Mouse (Mus musculus) stomach, postnatal 0 days (tissue): ENCODE measurements at regions not wholly inside any gene's neighbourhood (a gene's known extent, or its start where the extent isn't known, plus 50 kb on each side); places are given as distances from the start of the nearest gene placed in this dataset.
"Not testable (repeated sequence)": the region's sequence is repeated elsewhere in the genome, so short reads cannot be mapped to it uniquely, and the experiment has no call there.

Source experiments
- ATAC-seq: fragments of 200-750 bp; cut with Nextera tagmentation; 2 replicates; pipeline ENCODE4 v1.8.0; 2017; ENCODE audit not compliant: low FRiP score, low TSS enrichment
- DNase-seq: peaks from one replicate; pipeline ENCODE4 v3.0.0-alpha.2; 2016; ENCODE audit warnings: low spot score
- H3K27ac ChIP-seq: fragments of 300-500 bp; sonication (generic); replicated peaks from 2 replicates; pipeline ENCODE4 v1.5.1; 2014; ENCODE audit warnings: mild to moderate bottlenecking, control low read depth
- H3K27me3 ChIP-seq: fragments of 300-500 bp; sonication (generic); 2 replicates; pipeline ENCODE4 v1.6.1; 2014; ENCODE audit warnings: low read length; ENCODE audit not compliant: control insufficient read depth, insufficient read depth
- H3K36me3 ChIP-seq: fragments of 300-500 bp; sonication (generic); 2 replicates; pipeline ENCODE4 v1.6.1; 2014; ENCODE audit warnings: low read length, mixed read lengths; ENCODE audit not compliant: control insufficient read depth, insufficient read depth
- H3K4me1 ChIP-seq: fragments of 300-500 bp; sonication (generic); replicated peaks from 2 replicates; pipeline ENCODE4 v1.6.1; 2014; ENCODE audit warnings: antibody characterized with exemption; ENCODE audit not compliant: control insufficient read depth, insufficient read depth
- H3K4me2 ChIP-seq: fragments of 300-500 bp; sonication (generic); replicated peaks from 2 replicates; pipeline ENCODE4 v1.6.1; 2014; ENCODE audit warnings: low read depth, mild to moderate bottlenecking, control low read depth, moderate library complexity
- H3K4me3 ChIP-seq: fragments of 300-500 bp; sonication (generic); 2 replicates; pipeline ENCODE4 v1.5.1; 2014; ENCODE audit warnings: low read depth, low read length, control low read depth
- H3K9ac ChIP-seq: fragments of 300-500 bp; sonication (generic); 2 replicates; pipeline ENCODE4 v1.6.1; 2014; ENCODE audit warnings: mild to moderate bottlenecking, low read length, control low read depth, mixed read lengths
- H3K9me3 ChIP-seq: fragments of 300-500 bp; sonication (generic); 2 replicates; pipeline ENCODE4 v1.6.1; 2016; ENCODE audit warnings: low read length; ENCODE audit not compliant: control insufficient read depth
- CTCF ChIP-seq: IDR thresholded peaks from 2 replicates; pipeline ENCODE4 v1.5.1; 2016; ENCODE audit warnings: antibody characterized with exemption, low read depth, mild to moderate bottlenecking, moderate library complexity
- EP300 ChIP-seq: optimal IDR thresholded peaks from 2 replicates; pipeline ENCODE3; 2016; ENCODE audit warnings: antibody characterized with exemption
- WGBS: fragments of 180-500 bp; shearing (Covaris S2); extraction: QIAGEN DNeasy Blood & Tissue Kit; methylation state at CpG from one replicate; pipeline ENCODE4 v1.1.7; 2014; 5-methylcytosine and 5-hydroxymethylcytosine counted together

DNA sequence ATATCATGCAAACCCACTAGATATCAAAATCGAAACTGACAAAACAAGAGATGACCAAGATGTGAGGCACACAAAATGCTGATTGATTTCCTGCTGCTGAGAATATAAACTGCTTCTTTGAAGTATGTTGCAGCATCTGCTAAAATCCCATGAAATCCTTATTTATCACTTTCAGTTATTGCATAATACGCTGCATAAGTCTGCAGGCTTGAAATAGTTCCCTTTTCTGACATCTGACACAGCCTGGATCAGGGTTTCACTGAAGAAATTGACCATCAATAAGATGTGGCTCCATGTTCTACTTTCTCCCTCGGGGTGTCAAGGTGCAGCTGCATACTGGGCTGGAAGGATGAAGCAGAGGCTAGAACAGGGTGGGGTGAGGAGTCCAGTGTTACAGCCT lies 348.7 kb upstream of the Dab2 start:
- no peak overlapping the region for H3K9ac ChIP-seq
- ATAC-seq (no peak), DNase-seq (no peak)
- no peaks in the 10 kb centered on the region for H3K9me3 ChIP-seq
- no peak overlapping the region for H3K4me2 ChIP-seq
- H3K4me3 ChIP-seq = no peak overlapping the region
- H3K4me1 ChIP-seq = no peaks in the 10 kb centered on the region
- 76% methylated on average over 3 of the region's 3 CpGs for WGBS
- H3K27me3 ChIP-seq = no peaks in the 10 kb centered on the region
- TF ChIP-seq EP300 = no peak
- H3K36me3 ChIP-seq = no peaks in the 10 kb centered on the region
- no peak overlapping the region for H3K27ac ChIP-seq

DNA sequence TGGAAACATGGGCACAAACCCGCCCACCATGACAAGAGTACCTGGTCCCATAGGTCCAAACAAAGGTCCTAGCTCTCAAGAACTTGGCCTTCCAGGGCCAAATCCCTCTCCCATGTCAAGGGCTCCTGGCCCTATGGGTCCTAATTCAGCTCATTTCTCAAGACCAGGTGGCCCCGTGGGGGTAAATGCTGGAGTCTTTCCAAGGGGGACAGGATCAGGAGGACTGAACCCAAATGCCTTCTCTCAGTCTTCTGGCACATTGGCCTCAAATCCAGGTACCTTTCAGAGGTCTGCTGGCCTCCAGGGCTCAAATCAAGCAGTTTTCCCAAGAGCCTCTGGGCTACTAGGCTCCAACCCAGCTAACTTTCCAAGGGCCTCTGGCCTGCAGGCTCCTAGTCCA lies 347.9 kb upstream of the Dab2 start:
- H3K27ac ChIP-seq, H3K27me3 ChIP-seq, H3K9ac ChIP-seq, H3K36me3 ChIP-seq, H3K4me3 ChIP-seq, H3K4me1 ChIP-seq, H3K4me2 ChIP-seq, ATAC-seq, DNase-seq, H3K9me3 ChIP-seq: not testable (repeated sequence)
- WGBS = 90% methylated on average over 2 of the region's 2 CpGs

DNA sequence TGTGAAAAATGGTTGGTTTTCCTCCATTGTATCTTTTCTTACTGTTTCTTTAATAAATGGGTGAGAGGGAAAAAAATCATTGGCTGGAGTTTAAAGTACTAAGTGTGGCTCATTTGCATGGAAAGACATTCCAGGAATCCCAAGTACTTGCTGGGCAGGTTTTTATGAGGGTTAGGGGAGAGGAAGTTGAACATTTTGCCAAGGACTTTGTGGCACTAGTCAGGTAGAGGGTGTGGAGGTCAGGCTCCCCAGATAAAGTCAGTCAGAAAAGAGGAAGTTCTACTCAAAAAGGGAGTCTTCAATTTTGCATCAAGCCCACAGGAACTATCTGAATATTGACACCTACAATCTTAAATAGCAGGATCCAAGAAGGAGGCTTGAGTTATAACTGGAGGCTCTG lies 346.5 kb upstream of the Dab2 start:
- Histone ChIP-seq H3K27me3 (no peaks in the 10 kb centered on the region), H3K9ac (no peak overlapping the region), H3K4me1 (no peaks in the 10 kb centered on the region), H3K4me3 (no peak overlapping the region), H3K9me3 (no peaks in the 10 kb centered on the region), H3K36me3 (no peaks in the 10 kb centered on the region), H3K4me2 (no peak overlapping the region), H3K27ac (no peak overlapping the region)
- TF ChIP-seq EP300 (no peak), CTCF (no peak)
- no peak for ATAC-seq
- no peak for DNase-seq

DNA sequence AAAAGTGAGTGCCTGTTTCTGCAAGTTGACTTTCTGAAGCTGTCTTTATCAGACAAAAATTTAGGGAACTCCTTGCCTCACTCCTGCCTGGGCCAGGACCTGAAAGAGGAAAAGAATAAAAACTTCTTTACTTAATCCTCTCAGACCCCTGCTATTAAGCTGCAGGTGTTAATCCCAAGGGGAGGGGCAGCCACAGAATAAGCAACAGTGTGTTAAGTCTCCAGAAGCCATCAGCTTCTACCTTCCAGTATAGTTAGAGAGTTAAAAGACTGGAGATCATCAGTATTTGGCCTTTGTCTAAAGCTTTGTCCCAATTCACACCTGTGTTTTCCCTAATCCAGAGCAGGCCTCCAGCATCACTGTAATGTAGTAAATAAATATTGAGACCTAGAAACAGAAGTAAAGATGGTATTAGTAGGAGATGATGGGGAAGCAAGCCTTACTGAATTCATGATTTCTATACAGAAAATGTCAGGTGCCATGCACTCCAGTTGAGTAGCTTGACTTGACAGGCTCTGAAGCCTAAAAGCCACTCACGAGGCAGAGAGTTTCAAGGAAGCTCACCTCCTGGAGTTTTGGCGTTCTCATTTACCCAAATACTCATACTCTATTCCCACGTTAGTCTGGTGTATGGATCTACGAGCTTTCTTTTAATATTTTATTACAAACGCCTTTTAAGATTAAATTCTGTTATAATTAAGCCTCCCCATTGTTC lies 308.1 kb upstream of the Dab2 start:
- no peak overlapping the region for H3K27ac ChIP-seq
- H3K4me3 ChIP-seq = no peak overlapping the region
- WGBS = 68% methylated on average over 5 of the region's 5 CpGs
- H3K9me3 ChIP-seq = no peaks in the 10 kb centered on the region
- H3K4me2 ChIP-seq = no peak overlapping the region
- H3K27me3 ChIP-seq = no peaks in the 10 kb centered on the region
- H3K4me1 ChIP-seq = no peaks in the 10 kb centered on the region
- no peak overlapping the region for H3K9ac ChIP-seq
- DNase-seq (no peak), ATAC-seq (no peak)
- no peaks in the 10 kb centered on the region for H3K36me3 ChIP-seq
- TF ChIP-seq EP300 (no peak), CTCF (no peak)

DNA sequence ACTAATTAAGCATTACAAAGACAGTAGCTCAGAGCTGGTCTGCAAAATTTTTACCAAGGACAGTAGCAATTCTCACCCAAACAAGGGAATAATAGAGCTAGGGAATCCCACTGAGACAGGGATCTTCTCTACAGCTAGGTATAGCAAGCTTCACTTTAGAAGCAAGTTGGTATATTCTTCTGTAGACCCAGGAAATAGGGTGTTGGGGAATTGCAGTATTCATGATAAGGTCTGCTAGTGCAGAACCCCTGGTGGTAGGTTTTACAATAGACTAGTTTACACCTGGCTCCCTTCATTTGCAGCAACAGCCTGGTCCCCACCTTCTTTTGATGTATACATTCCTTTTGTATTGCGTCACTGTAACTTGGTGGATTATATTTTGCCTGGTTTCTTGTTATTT lies 307.4 kb upstream of the Dab2 start:
- H3K4me3 ChIP-seq, DNase-seq, H3K27me3 ChIP-seq, H3K9ac ChIP-seq, H3K4me2 ChIP-seq, H3K36me3 ChIP-seq, H3K4me1 ChIP-seq, H3K9me3 ChIP-seq, H3K27ac ChIP-seq, ATAC-seq: not testable (repeated sequence)
- 91% methylated on average over 1 of the region's 1 CpGs for WGBS

DNA sequence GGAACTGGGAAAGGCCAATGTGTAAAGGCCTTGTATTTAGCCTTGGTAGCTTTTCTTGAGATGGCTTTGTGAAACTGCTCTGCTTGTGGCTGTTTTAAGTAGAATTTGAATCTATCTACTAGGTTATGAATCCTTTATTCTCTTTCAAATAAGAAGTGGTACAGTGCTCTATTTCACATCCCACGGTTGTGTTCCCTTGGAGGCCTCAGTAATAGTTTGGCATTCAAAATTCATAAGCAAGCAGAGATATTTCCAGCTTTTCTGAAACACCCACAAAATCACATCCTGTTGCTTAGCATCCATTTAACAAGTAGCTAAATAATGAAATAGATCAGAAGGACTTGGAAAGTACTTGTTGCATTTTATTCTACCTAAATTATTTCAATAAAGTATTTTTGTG lies 298.8 kb upstream of the Dab2 start:
- Histone ChIP-seq H3K9me3 (no peaks in the 10 kb centered on the region), H3K9ac (no peak overlapping the region), H3K4me2 (no peak overlapping the region), H3K27ac (no peak overlapping the region), H3K4me3 (no peak overlapping the region), H3K4me1 (no peaks in the 10 kb centered on the region), H3K36me3 (no peaks in the 10 kb centered on the region), H3K27me3 (no peaks in the 10 kb centered on the region)
- no peak for ATAC-seq
- DNase-seq = no peak
- TF ChIP-seq CTCF (no peak), EP300 (no peak)
- WGBS = 65% methylated on average over 1 of the region's 1 CpGs
